Mouse (Mus musculus) midbrain, embryonic 12.5 days (tissue): ENCODE results near the gene Gm8947. TPM values are rescaled to one million over a fixed set of nuclear protein-coding genes. Genes with fewer than 3 reads are reported as not detected.

ENCODE experiments used
- ATAC-seq: fragments of 200-750 bp; cut with Nextera tagmentation; 2 replicates; pipeline ENCODE4 v1.8.0; 2017; ENCODE audit warnings: low read depth, moderate TSS enrichment, moderate library complexity; ENCODE audit not compliant: low FRiP score
- H3K27ac ChIP-seq: fragments of 300-500 bp; sonication (generic); replicated peaks from 2 replicates; pipeline ENCODE4 v1.5.1; 2016; ENCODE audit warnings: mild to moderate bottlenecking
- H3K27me3 ChIP-seq: fragments of 300-500 bp; sonication (generic); 2 replicates; pipeline ENCODE4 v1.6.1; 2016; ENCODE audit warnings: mild to moderate bottlenecking
- H3K36me3 ChIP-seq: fragments of 300-500 bp; sonication (generic); 2 replicates; pipeline ENCODE4 v1.6.1; 2016
- H3K4me1 ChIP-seq: fragments of 300-500 bp; sonication (generic); 2 replicates; pipeline ENCODE4 v1.6.1; 2016
- H3K4me2 ChIP-seq: fragments of 300-500 bp; sonication (generic); replicated peaks from 2 replicates; pipeline ENCODE4 v1.6.1; 2016; ENCODE audit warnings: mild to moderate bottlenecking, moderate library complexity
- H3K4me3 ChIP-seq: fragments of 300-500 bp; sonication (generic); 2 replicates; pipeline ENCODE4 v1.5.1; 2016; ENCODE audit warnings: mild to moderate bottlenecking
- H3K9ac ChIP-seq: fragments of 300-500 bp; sonication (generic); replicated peaks from 2 replicates; pipeline ENCODE4 v1.6.1; 2016; ENCODE audit warnings: mild to moderate bottlenecking, moderate library complexity
- H3K9me3 ChIP-seq: fragments of 300-500 bp; sonication (generic); 2 replicates; pipeline ENCODE4 v1.6.1; 2016; ENCODE audit warnings: mild to moderate bottlenecking
- WGBS: fragments of 180-500 bp; shearing (Covaris S2); methylation state at CpG from one replicate; pipeline ENCODE4 v1.1.7; 2016; 5-methylcytosine and 5-hydroxymethylcytosine counted together
- polyA plus RNA-seq: library from polyadenylated mRNA; unstranded; fragments of >200 nt; fragmentation: Nextera tagmentation; extraction: Ambion mirVana; gene quantifications from 2 replicates; pipeline ENCODE4 v1.2.1, GENCODE M21; 2016

Gm8947 gene
- polyA plus RNA-seq, 1 experiment from 2014 or later: not detected

GRCm38 (mm10) chr1:151236141-151236930 is 44.2 kb downstream of the Gm8947 start:
- 80% methylated on average over 13 of the region's 13 CpGs for WGBS
- Histone ChIP-seq H3K27me3 (no peaks in the 10 kb centered on the region), H3K9me3 (no peaks in the 10 kb centered on the region), H3K9ac (no peak overlapping the region), H3K4me2 (no peak overlapping the region), H3K36me3 (no peaks in the 10 kb centered on the region), H3K27ac (no peak overlapping the region), H3K4me1 (peaks cover 13% of the 10 kb centered on the region), H3K4me3 (no peak overlapping the region)
- ATAC-seq: no peak

GRCm38 (mm10) chr1:151237780-151238179 is 45.6 kb downstream of the Gm8947 start:
- ATAC-seq: no peak
- WGBS: 91% methylated on average over 3 of the region's 3 CpGs
- peaks cover 13% of the 10 kb centered on the region for H3K4me1 ChIP-seq
- H3K4me3 ChIP-seq: no peak overlapping the region
- no peaks in the 10 kb centered on the region for H3K36me3 ChIP-seq
- H3K4me2 ChIP-seq: no peak overlapping the region
- H3K9me3 ChIP-seq: no peaks in the 10 kb centered on the region
- no peak overlapping the region for H3K9ac ChIP-seq
- H3K27ac ChIP-seq: no peak overlapping the region
- H3K27me3 ChIP-seq: no peaks in the 10 kb centered on the region

GRCm38 (mm10) chr1:151243332-151243731 is 51.2 kb downstream of the Gm8947 start:
- no peak overlapping the region for H3K4me3 ChIP-seq
- H3K4me2 ChIP-seq: no peak overlapping the region
- 86% methylated on average over 4 of the region's 4 CpGs for WGBS
- H3K9ac ChIP-seq: no peak overlapping the region
- H3K27ac ChIP-seq: no peak overlapping the region
- no peaks in the 10 kb centered on the region for H3K9me3 ChIP-seq
- H3K36me3 ChIP-seq: no peaks in the 10 kb centered on the region
- ATAC-seq: no peak
- H3K4me1 ChIP-seq: no peaks in the 10 kb centered on the region
- no peaks in the 10 kb centered on the region for H3K27me3 ChIP-seq

Other genes starting within 250 kb of the Gm8947 start
- gene Hmcn1, start 198.9 kb upstream of the Gm8947 start, polyA plus RNA-seq: 4.4 and 6.5 TPM in 2 replicates
- gene Gm47985, start 9.8 kb upstream of the Gm8947 start, polyA plus RNA-seq: 0.97 and 1.1 TPM in 2 replicates
- not detected in 2 replicates for gene Gm47995, start 6.1 kb downstream of the Gm8947 start, polyA plus RNA-seq
- not detected in 2 replicates for gene 3110040M04Rik, start 11.7 kb downstream of the Gm8947 start, polyA plus RNA-seq
- 0.34 TPM in 1 of 2 replicates, not detected in the other for gene Gm47996, start 17.8 kb downstream of the Gm8947 start, polyA plus RNA-seq
- 367 and 379 TPM in 2 replicates for gene Ivns1abp, start 152.1 kb downstream of the Gm8947 start, polyA plus RNA-seq
- 28.5 and 32.9 TPM in 2 replicates for gene Swt1, start 236.1 kb downstream of the Gm8947 start, polyA plus RNA-seq
- gene Trmt1l, start 236.2 kb downstream of the Gm8947 start, polyA plus RNA-seq: 66.7 and 68.1 TPM in 2 replicates